Mouse (Mus musculus): ENCODE measurements around the gene Klra1. TPM values are rescaled to one million over a fixed set of nuclear protein-coding genes. Genes with fewer than 3 reads are reported as not detected.

Gene Klra1
- total and polyA plus RNA-seq, 2 experiments from 2014 or later = not detected

DNA sequence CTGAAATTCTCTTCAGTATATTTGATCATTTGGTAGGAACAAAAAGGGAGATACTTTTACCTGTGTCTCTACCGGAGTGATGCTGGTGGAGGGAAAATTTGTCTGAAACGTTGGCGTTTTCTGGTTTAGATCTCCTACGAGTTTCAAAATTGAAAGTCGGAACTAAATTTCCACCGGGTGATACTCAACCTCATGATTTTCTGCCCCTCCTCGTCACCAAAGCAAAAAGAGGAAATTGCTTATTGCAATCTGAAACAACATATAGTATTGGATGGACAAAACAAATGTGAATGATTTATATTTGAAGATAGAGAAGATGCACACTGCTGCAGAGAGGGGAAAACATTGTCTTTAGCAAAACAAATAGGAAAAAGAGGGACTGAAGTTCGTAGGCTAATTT lies 49.3 kb downstream of the Klra1 start, which contains the start of gene Klra3:
Gene Klra3 (minus strand): TSS at position 164 of the 400 bp plus-strand sequence.
- DNase-seq (ENCODE audit: low spot score) = no peak
- TF ChIP-seq CTCF (IDR thresholded peaks at IDR 0.05; ENCODE audit: low read depth) (no peak), EP300 (IDR thresholded peaks at IDR 0.05; ENCODE audit: low read depth) (no peak)
- Histone ChIP-seq H3K27ac (ENCODE audit: low read depth) (no peak within 1 kb of the TSS), H3K9ac (replicated peaks; ENCODE audit: low read depth, low read length) (no peak within 1 kb of the TSS), H3K4me1 (ENCODE audit: control insufficient read depth, insufficient read depth) (no peaks in the 10 kb centered on the region), H3K36me3 (replicated peaks; ENCODE audit: control insufficient read depth, insufficient read depth, low read length) (no peaks in the 10 kb centered on the region), H3K4me3 (ENCODE audit: low read depth, low read length) (no peak within 1 kb of the TSS), H3K9me3 (replicated peaks; ENCODE audit: control insufficient read depth, low read length) (no peaks in the 10 kb centered on the region), H3K27me3 (ENCODE audit: control insufficient read depth, insufficient read depth, low read length) (no peaks in the 10 kb centered on the region), H3K4me2 (ENCODE audit: low read depth, low read length) (no peak within 1 kb of the TSS)
- ATAC-seq (ENCODE audit: insufficient read depth, low read depth) = no peak
- WGBS = 68% methylated on average over 8 of the region's 8 CpGs

Other genes starting within 250 kb of the Klra1 start
- not detected in 2 replicates for gene Klra9, start 193.8 kb downstream of the Klra1 start, total RNA-seq (2014; rRNA removed; ENCODE audit: low replicate concordance)
- gene Klra9, start 193.8 kb downstream of the Klra1 start, polyA plus RNA-seq (2015; fragmentation: Nextera tagmentation; extraction: Ambion mirVana) = not detected in 2 replicates
- gene Klra7, start 153.6 kb downstream of the Klra1 start, total RNA-seq (2014; rRNA removed; ENCODE audit: low replicate concordance) = not detected in 2 replicates
- not detected in 2 replicates for gene Klra7, start 153.6 kb downstream of the Klra1 start, polyA plus RNA-seq (2015; fragmentation: Nextera tagmentation; extraction: Ambion mirVana)
- not detected in 2 replicates for gene Klra10, start 104.9 kb downstream of the Klra1 start, total RNA-seq (2014; rRNA removed; ENCODE audit: low replicate concordance)
- gene Klra10, start 104.9 kb downstream of the Klra1 start, polyA plus RNA-seq (2015; fragmentation: Nextera tagmentation; extraction: Ambion mirVana) = not detected in 2 replicates
- not detected in 2 replicates for gene Klra3, start 49.3 kb downstream of the Klra1 start, total RNA-seq (2014; rRNA removed; ENCODE audit: low replicate concordance)
- gene Klra3, start 49.3 kb downstream of the Klra1 start, polyA plus RNA-seq (2015; fragmentation: Nextera tagmentation; extraction: Ambion mirVana) = not detected in 2 replicates

Measured in heart, postnatal 0 days (tissue).